Mouse (Mus musculus): ENCODE measurements at regions not wholly inside any gene's neighbourhood (a gene's known extent, or its start where the extent isn't known, plus 50 kb on each side); places are given as distances from the start of the nearest gene placed in this dataset.

- TF ChIP-seq CTCF (conservative IDR thresholded peaks at IDR 0.05; ENCODE audit: insufficient read depth, insufficient read length, low read depth, low read length) (no peak), POLR2A (IDR thresholded peaks at IDR 0.05; ENCODE audit: low read depth, low read length) (no peak)
Observed at GRCm38 (mm10) chr13:60424267-60424666, 177.5 kb upstream of the Dapk1 start.

Measured in kidney, adult 2 months (tissue).